Mouse (Mus musculus): ENCODE measurements around the gene Zfp953. TPM values are rescaled to one million over a fixed set of nuclear protein-coding genes. Genes with fewer than 3 reads are reported as not detected.

The Zfp953 gene
- polyA plus RNA-seq, 1 experiment from 2014 or later, result 0.87 TPM

Other genes starting within 250 kb of the Zfp953 start
- gene Rslcan18, start 244.3 kb downstream of the Zfp953 start, polyA plus RNA-seq (2016; fragmentation: Nextera tagmentation; extraction: Ambion mirVana), result 0.19 and 0.23 TPM in 2 replicates
- gene Zfp759, start 238.9 kb downstream of the Zfp953 start, polyA plus RNA-seq (2016; fragmentation: Nextera tagmentation; extraction: Ambion mirVana), result 2.2 and 2.9 TPM in 2 replicates
- gene Rsl1, start 187.4 kb downstream of the Zfp953 start, polyA plus RNA-seq (2016; fragmentation: Nextera tagmentation; extraction: Ambion mirVana), result 4.4 and 5.1 TPM in 2 replicates
- gene Zfp455, start 166.1 kb downstream of the Zfp953 start, polyA plus RNA-seq (2016; fragmentation: Nextera tagmentation; extraction: Ambion mirVana), result 1.3 and 1.4 TPM in 2 replicates
- 2.8 and 3.4 TPM in 2 replicates for gene Zfp458, start 82.1 kb downstream of the Zfp953 start, polyA plus RNA-seq (2016; fragmentation: Nextera tagmentation; extraction: Ambion mirVana)
- 0.65 and 1.1 TPM in 2 replicates for gene Zfp457, start 54.1 kb downstream of the Zfp953 start, polyA plus RNA-seq (2016; fragmentation: Nextera tagmentation; extraction: Ambion mirVana)
- 1.6 and 2.2 TPM in 2 replicates for gene Zfp595, start 28.0 kb downstream of the Zfp953 start, polyA plus RNA-seq (2016; fragmentation: Nextera tagmentation; extraction: Ambion mirVana)
- gene Gm28044, start 69 bp downstream of the Zfp953 start, polyA plus RNA-seq (2016; fragmentation: Nextera tagmentation; extraction: Ambion mirVana), result not detected in 2 replicates
- not detected in 2 replicates for gene Gm28041, start 15.1 kb upstream of the Zfp953 start, polyA plus RNA-seq (2016; fragmentation: Nextera tagmentation; extraction: Ambion mirVana)
- 0.56 and 0.86 TPM in 2 replicates for gene Zfp456, start 15.2 kb upstream of the Zfp953 start, polyA plus RNA-seq (2016; fragmentation: Nextera tagmentation; extraction: Ambion mirVana)
- gene Zfp429, start 39.2 kb upstream of the Zfp953 start, polyA plus RNA-seq (2016; fragmentation: Nextera tagmentation; extraction: Ambion mirVana), result 3.3 and 4.1 TPM in 2 replicates
- gene Zfp459, start 60.8 kb upstream of the Zfp953 start, polyA plus RNA-seq (2016; fragmentation: Nextera tagmentation; extraction: Ambion mirVana), result 1.1 TPM in 2 replicates
- gene Zfp874a, start 91.0 kb upstream of the Zfp953 start, polyA plus RNA-seq (2016; fragmentation: Nextera tagmentation; extraction: Ambion mirVana), result 6.3 and 6.5 TPM in 2 replicates
- gene Zfp874b, start 123.7 kb upstream of the Zfp953 start, polyA plus RNA-seq (2016; fragmentation: Nextera tagmentation; extraction: Ambion mirVana), result 1.4 and 2.0 TPM in 2 replicates
- gene Zfp58, start 139.9 kb upstream of the Zfp953 start, polyA plus RNA-seq (2016; fragmentation: Nextera tagmentation; extraction: Ambion mirVana), result 17.5 and 18.0 TPM in 2 replicates
- gene Gm26965, start 165.5 kb upstream of the Zfp953 start, polyA plus RNA-seq (2016; fragmentation: Nextera tagmentation; extraction: Ambion mirVana), result not detected in 2 replicates
- 28.3 and 29.7 TPM in 2 replicates for gene Zfp87, start 165.6 kb upstream of the Zfp953 start, polyA plus RNA-seq (2016; fragmentation: Nextera tagmentation; extraction: Ambion mirVana)
- 15.7 and 16.6 TPM in 2 replicates for gene Zfp748, start 193.2 kb upstream of the Zfp953 start, polyA plus RNA-seq (2016; fragmentation: Nextera tagmentation; extraction: Ambion mirVana)
- gene Zfp729b, start 249.1 kb upstream of the Zfp953 start, polyA plus RNA-seq (2016; fragmentation: Nextera tagmentation; extraction: Ambion mirVana), result 4.8 and 5.3 TPM in 2 replicates

All from forebrain, embryonic 12.5 days (tissue).